Mouse (Mus musculus) lung, postnatal 14 days (tissue): ENCODE measurements around the gene Calhm2.
"Not testable (repeated sequence)": the region's sequence is repeated elsewhere in the genome, so short reads cannot be mapped to it uniquely, and the experiment has no call there.

Experiments
- DNase-seq: peaks from one replicate; pipeline ENCODE4 v3.0.0; 2021

Calhm2 gene

DNA sequence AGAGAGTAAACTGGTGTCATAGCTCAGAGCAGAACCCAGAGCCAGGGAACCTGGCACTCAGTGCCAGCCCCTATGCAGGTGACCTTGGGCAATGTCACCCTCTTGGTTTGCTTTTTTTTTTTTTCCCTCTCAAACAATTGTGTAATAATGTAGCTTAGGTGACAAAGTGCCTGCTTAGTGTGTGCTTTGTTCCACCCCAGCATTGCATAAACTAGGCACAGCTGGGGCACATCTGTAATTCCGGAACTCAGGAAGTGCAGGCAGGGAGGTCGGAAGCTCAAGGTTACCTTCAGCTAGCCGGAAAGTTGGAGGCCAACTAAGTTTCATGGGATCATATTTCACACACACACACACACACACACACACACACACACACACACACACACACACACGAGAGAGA, 11.8 kb upstream of the Calhm2 start:
- no peak for DNase-seq

DNA sequence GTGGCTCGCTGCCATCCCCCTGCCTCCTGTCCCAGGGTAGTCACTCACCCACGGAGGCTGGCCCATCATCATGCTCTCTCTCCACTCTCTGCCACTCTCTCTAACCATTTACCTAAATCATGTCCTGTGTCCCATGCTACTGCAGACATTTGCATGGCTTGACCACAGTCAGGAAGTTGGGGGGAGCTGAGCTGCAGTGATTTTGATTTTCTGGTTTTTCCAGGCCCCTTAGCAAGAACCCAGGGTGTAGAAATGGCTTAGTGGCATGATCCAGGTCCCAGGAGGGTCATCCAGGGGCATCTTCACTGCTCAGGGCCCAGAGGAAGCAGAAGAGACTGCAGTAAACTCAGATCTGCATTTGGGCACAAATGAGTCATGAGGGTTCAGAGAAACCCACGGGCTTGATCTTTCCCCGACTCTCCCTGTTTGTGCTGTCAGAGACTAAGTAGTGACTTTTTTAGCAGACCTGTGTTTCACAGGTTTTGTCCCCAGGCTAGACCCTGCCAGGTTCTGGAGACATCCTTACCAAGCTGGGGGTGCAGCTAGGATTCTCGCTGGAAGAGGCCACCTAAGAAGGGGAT, 10.3 kb upstream of the Calhm2 start:
- no peak for DNase-seq

DNA sequence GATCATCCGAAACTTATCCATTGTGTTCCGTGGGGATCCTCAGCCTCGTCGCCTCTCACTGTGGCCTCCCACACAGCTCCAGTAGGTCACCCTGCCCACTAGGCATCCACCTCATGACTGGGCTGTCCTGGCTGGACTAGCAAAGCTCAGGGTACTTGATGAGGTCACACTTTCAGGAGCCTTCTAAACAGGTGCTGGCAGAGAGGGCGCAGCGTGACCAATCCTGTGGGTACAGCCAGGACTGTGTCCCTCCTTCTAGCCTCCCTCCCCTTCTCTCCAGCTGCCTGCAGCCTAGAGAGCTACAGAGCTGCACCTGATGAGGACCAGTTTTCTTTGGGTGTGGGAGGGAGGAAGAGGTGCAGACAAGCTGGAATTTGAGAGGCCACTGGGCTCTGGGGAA, 6.1 kb upstream of the Calhm2 start, which contains the start of gene Calhm1:
Gene Calhm1, minus strand, starts transcription at position 101 of the 400 bp plus-strand sequence.
- DNase-seq, result no peak

DNA sequence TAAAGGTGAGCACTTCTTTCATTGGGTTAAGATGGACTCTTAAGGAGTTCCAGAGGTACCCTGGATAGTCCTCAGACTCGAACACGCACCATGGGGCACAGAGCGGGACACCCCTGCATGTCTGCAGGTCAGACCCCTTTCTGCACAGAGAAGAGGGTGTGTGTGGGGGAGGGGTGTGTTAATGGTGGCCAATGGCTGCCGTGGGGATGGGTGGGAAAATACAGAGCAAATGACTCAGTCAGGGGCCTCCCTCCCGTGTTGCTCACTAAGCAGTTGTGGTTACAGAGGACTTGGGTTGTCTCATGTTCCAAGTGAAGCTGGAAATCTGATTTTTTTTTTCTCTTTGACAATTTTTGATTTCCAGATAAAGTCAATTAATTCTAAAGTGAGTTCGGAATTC, 4.3 kb upstream of the Calhm2 start:
- no peak for DNase-seq

DNA sequence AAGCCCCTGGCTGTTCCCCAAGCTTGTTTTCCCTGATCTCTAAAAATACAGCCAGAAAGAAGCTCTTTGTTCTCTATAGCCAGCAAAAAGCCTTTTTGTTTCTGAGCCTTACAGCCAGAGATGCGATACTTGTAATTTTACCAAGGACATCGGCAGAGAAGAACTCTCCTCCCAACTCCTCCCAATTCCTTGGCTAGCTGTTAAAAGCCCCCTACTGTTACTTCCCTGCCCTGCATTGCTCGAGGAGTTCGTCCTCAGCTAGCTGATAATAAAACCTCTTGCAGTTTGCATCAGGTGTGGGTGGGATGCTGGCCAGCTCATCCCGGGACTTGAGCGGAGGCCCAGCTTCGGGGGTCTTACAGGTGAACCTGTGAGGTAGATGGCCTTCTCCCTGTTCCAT, 1.5 kb upstream of the Calhm2 start:
- DNase-seq, result not testable (repeated sequence)

DNA sequence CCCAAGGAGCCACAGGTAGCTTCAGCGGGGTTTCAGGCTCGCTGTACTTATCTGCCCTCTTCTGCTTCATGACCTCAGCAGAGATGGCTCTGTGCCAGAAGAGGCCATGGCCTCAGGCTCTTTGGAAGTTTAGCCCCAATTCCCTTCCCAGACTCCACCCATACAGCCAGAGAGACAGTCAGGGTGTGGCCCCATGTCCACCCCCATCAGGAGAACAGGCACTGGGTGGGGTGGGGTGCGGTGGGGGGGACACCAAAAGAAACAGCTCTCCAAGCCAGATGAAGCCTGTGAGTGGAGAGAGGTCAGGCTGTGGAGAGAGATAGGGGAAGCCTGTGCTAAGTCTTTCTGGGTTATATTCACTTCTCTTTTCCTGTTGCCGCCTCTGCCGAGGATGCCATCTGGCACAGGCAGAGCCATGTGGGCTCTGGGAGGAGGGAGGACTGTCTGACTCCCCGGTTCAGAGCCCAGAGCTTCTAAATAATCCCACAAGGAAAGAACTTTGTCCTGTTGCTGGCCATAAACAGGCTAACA, 978 bp downstream of the Calhm2 start:
- DNase-seq, result peak; percentile 67

DNA sequence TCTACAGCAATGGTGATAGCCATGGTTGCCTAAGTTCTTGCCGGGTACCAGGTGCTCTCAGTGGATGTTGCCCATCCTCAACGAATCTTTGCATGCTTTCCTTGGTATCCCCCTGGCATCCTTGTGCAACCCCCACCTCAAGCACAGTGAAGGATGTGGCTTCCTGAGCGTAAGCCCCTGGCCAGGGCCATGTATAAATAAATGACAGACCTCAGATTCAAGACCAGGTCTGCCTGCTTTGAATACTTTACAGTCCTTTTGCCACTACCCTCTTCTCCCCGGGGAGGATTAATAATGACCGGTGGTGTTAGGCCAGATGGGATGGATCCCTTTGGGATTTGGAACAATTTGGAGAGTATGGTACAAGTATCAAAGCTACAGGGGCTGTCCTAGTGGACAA, 1.9 kb downstream of the Calhm2 start:
- DNase-seq, result no peak

DNA sequence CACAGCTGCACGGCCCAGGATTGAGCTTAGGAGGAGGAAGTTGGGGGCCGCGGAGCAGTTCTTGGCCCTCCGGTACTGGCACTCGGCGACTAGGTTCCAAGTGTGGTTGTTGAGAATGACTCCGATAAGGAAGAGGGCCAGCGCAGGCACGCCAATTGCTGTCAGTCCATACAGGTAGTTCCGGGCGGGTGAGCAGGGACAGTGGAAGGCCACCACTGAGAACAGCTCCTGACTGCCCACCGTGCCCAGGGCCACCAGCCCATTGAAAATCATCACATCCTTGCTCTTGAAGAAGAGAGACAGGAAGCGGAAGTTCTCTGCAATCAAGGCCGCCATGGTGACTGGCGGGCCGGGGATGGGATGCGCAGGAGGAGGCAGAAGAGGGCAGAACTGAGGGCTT, 2.5 kb downstream of the Calhm2 start:
- DNase-seq, result no peak

DNA sequence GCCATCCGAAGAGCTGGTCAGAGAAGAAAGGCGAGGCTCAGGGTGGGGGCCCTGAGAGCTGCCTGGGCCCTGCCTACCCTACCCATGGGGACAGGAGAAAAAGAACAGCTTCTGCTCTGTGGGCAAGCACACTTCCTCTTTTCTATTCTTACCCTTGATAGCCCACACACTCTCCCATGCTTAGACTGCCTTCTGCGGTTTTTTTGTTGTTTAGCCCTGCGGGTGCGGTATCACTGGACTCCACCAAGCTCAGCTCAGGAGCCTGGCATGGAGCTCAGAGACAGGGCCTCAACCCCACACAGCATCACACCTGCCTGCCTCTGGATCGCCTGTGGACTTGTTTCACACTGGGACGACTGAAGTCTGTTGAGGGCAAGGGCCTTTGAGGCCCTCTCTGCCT, 4.9 kb downstream of the Calhm2 start:
- DNase-seq, result no peak

DNA sequence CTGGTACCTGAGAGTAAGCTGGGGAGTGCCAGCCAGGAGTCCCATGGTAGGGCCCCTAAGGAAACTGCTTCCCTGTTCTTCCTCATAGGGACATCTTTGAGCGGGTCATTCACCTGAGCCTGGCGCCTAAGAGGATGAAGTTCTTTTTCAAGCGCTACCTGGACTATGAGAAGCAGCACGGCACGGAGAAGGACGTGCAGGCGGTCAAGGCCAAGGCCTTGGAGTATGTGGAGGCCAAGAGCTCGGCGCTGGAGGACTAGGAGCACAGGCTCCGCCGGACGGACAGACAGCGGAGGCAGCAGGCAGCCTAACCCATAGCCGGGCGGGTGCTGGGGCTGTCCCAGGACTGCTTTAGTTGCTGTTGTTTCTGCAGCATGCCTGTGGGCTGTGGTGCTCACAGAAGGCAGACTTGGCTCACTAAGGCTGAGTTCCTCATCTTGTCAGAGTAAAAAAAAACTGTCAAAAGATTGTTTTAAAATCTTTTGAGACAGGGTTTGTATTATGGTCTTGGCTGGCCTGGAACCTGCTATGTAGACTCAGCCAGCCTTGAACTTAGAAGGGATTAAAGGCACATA, 7.5 kb downstream of the Calhm2 start:
- no peak for DNase-seq

DNA sequence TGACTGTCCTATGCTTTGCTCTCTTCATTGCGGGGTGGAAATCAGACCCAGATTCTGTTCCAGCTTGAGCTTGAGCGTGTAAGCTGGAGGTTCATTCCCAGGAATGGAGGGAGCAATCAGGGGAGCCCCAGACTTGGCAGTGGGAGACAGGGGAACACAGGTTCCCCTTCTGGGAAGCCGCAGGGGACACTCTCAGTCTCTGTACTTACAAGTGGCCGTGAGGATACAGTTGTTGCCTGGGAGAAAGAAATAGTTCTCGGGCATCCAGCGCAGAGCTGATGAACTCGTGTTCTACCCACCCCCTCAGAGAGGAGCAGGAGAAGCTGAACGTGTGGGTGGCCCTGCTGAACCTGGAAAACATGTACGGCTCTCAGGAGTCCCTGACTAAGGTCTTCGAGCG, 9.3 kb downstream of the Calhm2 start:
- DNase-seq, result no peak

DNA sequence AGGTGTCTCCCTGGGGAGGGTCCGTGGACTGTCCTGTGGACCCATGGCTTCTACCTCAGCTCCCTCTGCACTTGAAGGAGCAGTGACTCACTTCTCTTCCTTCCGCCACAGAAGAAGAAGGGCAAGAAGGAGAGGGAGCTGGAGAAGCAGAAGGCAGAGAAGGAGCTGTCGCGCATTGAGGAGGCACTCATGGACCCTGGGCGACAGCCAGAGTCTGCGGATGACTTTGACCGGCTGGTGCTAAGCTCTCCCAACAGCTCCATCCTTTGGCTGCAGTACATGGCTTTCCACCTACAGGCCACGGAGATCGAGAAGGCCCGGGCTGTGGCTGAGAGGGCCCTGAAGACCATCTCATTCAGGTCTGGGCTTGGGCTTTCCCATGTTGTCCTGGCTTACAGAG, 9.9 kb downstream of the Calhm2 start:
- DNase-seq, result no peak

DNA sequence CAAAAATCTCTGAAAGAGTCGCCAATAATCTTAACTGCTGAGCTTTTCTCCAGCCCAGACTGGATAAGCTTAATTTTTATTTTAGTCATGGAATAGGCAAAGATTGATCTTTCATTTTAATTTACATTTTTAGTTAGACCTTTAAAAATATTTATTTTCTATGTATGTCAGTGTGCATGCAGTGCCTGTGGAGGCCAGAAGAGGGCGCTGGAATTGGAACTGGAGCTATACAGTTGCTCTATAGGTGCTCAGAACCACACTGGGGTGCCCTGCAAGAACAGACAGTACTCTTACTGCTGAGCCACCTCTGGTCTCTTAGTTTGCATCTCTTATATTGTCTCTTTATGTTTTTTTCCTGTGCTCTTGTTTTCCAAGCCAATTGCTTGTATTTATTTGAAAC, 15.3 kb downstream of the Calhm2 start:
- peak; percentile 46 for DNase-seq

DNA sequence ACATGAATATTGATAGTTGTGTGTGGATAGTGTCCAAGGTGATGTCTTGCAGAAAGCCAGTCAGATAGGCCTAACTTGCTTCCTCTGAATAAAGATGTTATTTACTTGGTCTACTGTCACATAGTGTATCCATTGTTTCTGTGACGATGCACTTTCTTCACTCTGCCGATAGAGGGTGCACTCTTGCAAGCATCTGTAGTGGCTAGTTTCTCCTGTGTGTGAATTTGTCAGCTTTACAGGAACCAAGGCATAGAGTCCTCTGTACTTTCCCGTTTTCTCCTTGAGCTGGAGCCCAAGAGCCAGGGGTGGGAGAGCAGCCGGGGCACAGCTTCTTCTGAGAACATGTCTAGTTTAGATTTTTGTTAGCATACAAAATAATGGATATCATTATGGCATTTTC, 17.0 kb downstream of the Calhm2 start:
- peak; percentile 17 for DNase-seq

DNA sequence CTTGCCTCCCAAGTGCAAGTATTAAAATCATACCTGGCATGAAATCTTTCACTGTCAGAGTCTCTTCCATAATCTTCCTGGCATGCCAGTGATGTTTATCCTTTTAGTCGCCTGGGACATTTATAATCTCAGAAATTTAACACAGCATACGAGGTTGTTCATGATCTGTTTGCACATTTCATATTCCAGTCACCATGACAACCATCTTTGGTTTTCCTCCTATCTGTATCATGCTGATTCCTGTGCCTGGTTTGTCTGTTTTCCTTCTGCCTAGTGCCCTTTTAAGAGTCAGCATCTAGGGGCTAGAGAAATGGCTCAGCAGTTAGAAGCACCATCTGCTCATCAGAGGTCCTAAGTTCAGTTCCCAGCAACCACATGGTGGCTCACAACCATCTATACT, 19.5 kb downstream of the Calhm2 start:
- no peak for DNase-seq

DNA sequence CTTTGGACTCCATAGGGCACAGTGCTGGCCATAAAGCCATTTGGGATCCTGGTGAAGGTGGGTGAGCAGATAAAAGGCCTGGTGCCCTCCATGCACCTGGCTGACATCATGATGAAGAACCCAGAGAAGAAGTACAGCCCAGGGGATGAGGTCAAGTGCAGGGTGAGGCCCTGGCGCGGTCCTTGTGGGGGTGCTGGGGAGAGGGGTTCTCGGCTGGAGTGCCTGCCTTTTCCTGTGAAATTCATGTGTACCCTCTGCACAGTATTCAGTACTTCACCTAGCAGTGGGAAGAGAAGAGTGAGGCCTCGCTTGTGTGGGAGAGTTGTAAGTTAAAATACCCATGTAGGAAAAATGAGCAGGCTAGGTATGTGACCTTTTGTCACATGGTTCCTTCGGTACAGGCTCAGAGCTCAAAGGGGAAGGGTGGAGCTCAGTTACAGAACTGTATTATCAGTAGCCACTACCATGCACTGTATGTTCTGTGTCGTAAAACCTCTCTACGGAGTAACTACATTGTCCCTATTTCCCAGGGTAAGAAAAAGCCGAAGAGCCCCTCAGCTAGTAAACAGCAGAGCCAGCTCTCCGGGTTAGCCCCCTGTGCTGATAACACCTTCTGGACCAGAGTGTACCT, 33.3 kb downstream of the Calhm2 start:
- no peak for DNase-seq

DNA sequence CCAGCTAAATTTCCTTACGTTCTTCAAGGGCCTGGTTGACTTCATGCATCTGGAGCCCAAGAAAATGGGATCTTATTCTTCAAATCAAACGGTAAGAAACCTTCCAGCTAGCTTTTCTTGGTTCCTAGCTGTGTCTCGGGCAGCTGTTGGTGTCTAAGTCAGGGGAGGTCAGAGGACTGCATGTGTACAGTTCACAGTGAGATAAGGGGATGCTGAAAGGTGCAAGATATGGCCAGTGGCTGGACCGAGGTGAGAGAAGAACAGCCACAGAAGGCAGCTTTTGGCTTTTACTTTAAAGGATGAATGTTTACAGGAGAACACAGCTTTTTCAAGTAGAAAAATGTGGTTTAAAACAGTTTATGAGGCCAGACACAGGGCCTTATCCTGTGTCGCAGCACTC, 37.0 kb downstream of the Calhm2 start:
- DNase-seq, result no peak

DNA sequence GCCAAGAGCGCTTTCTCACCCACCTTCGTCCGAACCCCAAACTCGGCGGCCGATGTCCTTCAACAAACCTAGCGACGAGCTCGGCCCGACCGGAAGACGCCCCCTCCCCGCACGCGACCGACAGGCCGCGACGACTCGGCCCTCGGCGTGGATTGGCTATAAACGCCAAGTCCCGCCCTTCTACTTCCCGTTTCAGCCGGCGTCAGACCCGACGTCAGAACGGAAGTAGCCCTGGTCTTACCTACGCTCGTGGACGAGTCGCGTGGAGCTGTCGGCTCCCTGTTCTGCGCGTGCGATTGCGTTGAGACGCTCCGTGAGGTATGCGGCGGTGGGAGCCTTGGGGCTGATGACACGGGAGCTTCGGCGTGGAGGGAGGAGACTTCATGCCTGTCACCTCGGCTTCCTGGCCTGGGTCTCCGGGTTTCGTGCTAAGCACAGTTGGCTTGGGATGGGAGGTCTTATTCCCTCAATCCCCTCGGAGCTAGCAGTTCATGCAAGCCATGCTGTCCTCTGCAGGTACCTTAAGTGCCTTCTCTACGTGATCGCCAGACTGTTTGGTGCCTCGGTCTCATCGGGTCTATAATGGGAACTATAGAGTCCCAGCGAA, 47.4 kb downstream of the Calhm2 start, which contains the start of the genes Usmg5 and Pdcd11:
Gene Usmg5, minus strand, starts transcription at position 98 of the 607 bp plus-strand sequence.
Gene Pdcd11, plus strand, starts transcription at position 219 of the 607 bp plus-strand sequence.
- peak; percentile 97 for DNase-seq

DNA sequence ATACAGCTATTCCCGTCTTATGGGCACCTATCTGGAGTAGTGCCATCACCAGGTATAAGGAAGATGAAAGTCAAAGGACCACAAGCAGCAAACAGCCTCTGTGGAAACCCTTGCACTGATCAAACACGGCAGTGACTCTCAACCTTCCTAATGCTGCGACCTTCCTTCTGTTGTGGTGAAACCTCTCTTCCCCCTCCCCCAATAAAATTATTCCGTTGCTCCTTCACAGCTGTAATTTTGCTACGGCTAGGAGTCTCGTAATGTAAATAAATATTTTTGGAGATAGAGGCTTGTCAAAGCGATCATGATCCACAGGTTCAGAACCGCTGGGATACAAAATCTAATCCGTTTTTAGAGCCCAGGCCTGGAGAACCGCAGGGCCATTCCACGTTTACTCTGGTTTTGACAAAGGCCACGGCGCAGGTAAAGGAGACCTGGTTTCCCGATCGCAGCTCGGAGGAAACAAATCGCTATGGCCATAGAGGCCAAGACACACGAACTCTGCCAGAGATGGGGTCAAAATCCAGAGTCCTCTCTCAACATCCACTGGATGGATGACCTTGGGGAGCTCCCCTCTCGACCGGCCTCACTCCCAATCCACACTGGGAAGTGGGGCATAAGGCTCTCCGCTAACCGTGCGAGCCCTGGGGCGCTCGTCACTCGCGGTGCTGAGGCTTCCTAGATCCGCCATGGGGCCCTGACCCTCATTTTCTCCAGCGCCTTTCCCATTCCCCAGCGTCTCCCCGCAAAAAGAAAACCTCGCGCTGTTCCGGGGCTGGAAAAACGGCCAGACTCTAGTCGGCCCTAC, 48.2 kb downstream of the Calhm2 start:
- no peak for DNase-seq

DNA sequence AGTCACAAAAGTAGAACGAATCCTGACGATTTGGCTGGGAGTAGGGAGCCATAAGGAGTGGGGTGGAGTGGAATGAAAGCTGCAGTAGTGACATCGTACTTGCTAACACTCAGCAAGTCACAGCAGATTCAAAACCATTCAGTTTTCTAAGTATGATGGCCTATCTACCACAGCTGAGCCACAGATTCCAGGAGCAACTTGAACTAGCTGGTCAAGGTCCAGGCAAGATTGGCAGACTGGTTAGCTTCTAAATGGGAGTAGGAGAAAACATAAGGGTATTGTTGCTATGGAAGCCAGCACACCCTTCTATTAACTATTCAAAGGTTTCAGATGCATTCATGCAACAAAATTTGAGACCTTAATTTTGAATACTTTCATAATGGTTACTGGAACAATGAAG, 49.9 kb downstream of the Calhm2 start:
- DNase-seq, result no peak

DNA sequence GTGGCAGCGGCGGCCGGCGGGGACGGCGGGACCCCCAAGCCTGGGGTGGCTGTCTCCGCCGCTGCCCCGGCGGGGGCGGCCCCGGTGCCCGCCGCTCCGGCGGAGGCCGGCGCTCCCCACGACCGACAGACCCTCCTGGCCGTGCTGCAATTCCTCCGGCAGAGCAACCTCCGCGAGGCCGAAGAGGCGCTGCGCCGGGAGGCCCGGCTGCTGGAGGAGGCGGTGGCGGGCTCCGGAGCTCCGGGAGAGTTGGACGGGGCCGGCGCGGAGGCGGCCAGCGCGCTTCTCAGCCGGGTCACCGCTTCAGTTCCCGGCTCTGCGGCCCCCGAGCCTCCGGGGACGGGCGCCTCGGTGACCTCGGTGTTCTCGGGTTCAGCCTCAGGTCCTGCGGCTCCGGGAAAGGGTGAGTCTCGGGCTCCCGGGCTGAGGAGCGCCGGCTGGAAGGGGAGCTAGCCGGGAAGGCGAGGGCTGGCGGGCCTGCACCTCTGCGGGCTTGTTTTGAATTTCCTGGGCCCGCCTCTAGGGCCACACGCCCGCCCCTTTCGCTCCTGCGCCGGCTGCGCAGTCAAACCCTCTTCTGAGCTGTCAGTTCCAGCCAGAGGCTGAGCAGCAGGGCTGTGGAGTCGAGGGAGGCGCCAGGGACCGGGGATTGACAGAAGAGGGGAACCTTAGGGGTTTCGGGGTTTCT, 70.0 kb downstream of the Calhm2 start:
- peak; percentile 85 for DNase-seq
